Mouse (Mus musculus): ENCODE measurements at regions not wholly inside any gene's neighbourhood (a gene's known extent, or its start where the extent isn't known, plus 50 kb on each side); places are given as distances from the start of the nearest gene placed in this dataset.

GRCm38 (mm10) chr12:88530450-88531143 lies 170.2 kb downstream of the Adck1 start:
- no peak overlapping the region for H3K27ac ChIP-seq
- ATAC-seq (ENCODE audit: low FRiP score, low read depth): no peak
- H3K9ac ChIP-seq: no peak overlapping the region
- no peaks in the 10 kb centered on the region for H3K9me3 ChIP-seq
- no peaks in the 10 kb centered on the region for H3K36me3 ChIP-seq
- H3K4me3 ChIP-seq: no peak overlapping the region
- 66% methylated on average over 5 of the region's 5 CpGs for WGBS
- no peak overlapping the region for H3K4me2 ChIP-seq (replicated peaks)
- H3K4me1 ChIP-seq: 0 out of 2 replicates have a peak, but pooled peaks cover 5% of the 10 kb centered on the region
- H3K27me3 ChIP-seq: no peaks in the 10 kb centered on the region

GRCm38 (mm10) chr12:88532261-88532973 lies 172.1 kb downstream of the Adck1 start:
- H3K36me3 ChIP-seq: no peaks in the 10 kb centered on the region
- H3K27me3 ChIP-seq: no peaks in the 10 kb centered on the region
- no peak overlapping the region for H3K4me2 ChIP-seq (replicated peaks)
- WGBS: 35% methylated on average over 8 of the region's 8 CpGs
- no peak overlapping the region for H3K9ac ChIP-seq
- peak; percentile 72; the same call in 1 of the 2 replicates for ATAC-seq (ENCODE audit: low FRiP score, low read depth)
- 0 out of 2 replicates have a peak, but pooled peaks cover 5% of the 10 kb centered on the region for H3K4me1 ChIP-seq
- no peaks in the 10 kb centered on the region for H3K9me3 ChIP-seq
- 0 out of 2 replicates have a peak overlapping the region, but pooled peaks have one; percentile 28 for H3K27ac ChIP-seq
- no peak overlapping the region for H3K4me3 ChIP-seq

GRCm38 (mm10) chr12:88551856-88552255 lies 170.8 kb upstream of the Nrxn3 start:
- no peak overlapping the region for H3K27ac ChIP-seq
- no peaks in the 10 kb centered on the region for H3K9me3 ChIP-seq
- WGBS: 69% methylated on average over 1 of the region's 1 CpGs
- H3K36me3 ChIP-seq: no peaks in the 10 kb centered on the region
- H3K4me2 ChIP-seq (replicated peaks): no peak overlapping the region
- no peak overlapping the region for H3K4me3 ChIP-seq
- no peaks in the 10 kb centered on the region for H3K4me1 ChIP-seq
- no peaks in the 10 kb centered on the region for H3K27me3 ChIP-seq
- no peak for ATAC-seq (ENCODE audit: low FRiP score, low read depth)
- H3K9ac ChIP-seq: no peak overlapping the region

- no peak overlapping the region for H3K4me2 ChIP-seq (replicated peaks)
- H3K4me1 ChIP-seq: no peaks in the 10 kb centered on the region
- H3K4me3 ChIP-seq: no peak overlapping the region
- H3K27ac ChIP-seq: no peak overlapping the region
- H3K9me3 ChIP-seq: no peaks in the 10 kb centered on the region
- H3K9ac ChIP-seq: no peak overlapping the region
- no peaks in the 10 kb centered on the region for H3K36me3 ChIP-seq
- H3K27me3 ChIP-seq: no peaks in the 10 kb centered on the region
- WGBS: 70% methylated on average over 2 of the region's 2 CpGs
- ATAC-seq (ENCODE audit: low FRiP score, low read depth): no peak
These were observed 167.2 kb upstream of the Nrxn3 start for GRCm38 (mm10) chr12:88555475-88555874.

- Histone ChIP-seq H3K27me3 (no peaks in the 10 kb centered on the region), H3K36me3 (no peaks in the 10 kb centered on the region), H3K9ac (no peak overlapping the region), H3K4me2 (replicated peaks) (no peak overlapping the region), H3K4me1 (no peaks in the 10 kb centered on the region), H3K4me3 (no peak overlapping the region), H3K27ac (no peak overlapping the region), H3K9me3 (no peaks in the 10 kb centered on the region)
- 83% methylated on average over 3 of the region's 3 CpGs for WGBS
- no peak for ATAC-seq (ENCODE audit: low FRiP score, low read depth)
These were observed 164.6 kb upstream of the Nrxn3 start for GRCm38 (mm10) chr12:88558036-88558435.

GRCm38 (mm10) chr12:88579974-88580373 lies 142.7 kb upstream of the Nrxn3 start:
- no peak overlapping the region for H3K27ac ChIP-seq
- H3K4me1 ChIP-seq: no peaks in the 10 kb centered on the region
- ATAC-seq (ENCODE audit: low FRiP score, low read depth): no peak
- H3K4me3 ChIP-seq: no peak overlapping the region
- H3K4me2 ChIP-seq (replicated peaks): no peak overlapping the region
- 15% methylated on average over 8 of the region's 8 CpGs for WGBS
- no peaks in the 10 kb centered on the region for H3K9me3 ChIP-seq
- H3K9ac ChIP-seq: no peak overlapping the region
- no peaks in the 10 kb centered on the region for H3K27me3 ChIP-seq
- no peaks in the 10 kb centered on the region for H3K36me3 ChIP-seq

- Histone ChIP-seq H3K4me2 (replicated peaks) (no peak overlapping the region), H3K36me3 (no peaks in the 10 kb centered on the region), H3K27ac (no peak overlapping the region), H3K9ac (no peak overlapping the region), H3K4me1 (no peaks in the 10 kb centered on the region), H3K27me3 (no peaks in the 10 kb centered on the region), H3K4me3 (no peak overlapping the region), H3K9me3 (no peaks in the 10 kb centered on the region)
- ATAC-seq (ENCODE audit: low FRiP score, low read depth): no peak
These were observed 116.7 kb upstream of the Nrxn3 start for GRCm38 (mm10) chr12:88605939-88606338.

GRCm38 (mm10) chr12:88620084-88620483 lies 102.6 kb upstream of the Nrxn3 start:
- no peak for ATAC-seq (ENCODE audit: low FRiP score, low read depth)
- WGBS: 19% methylated on average over 2 of the region's 2 CpGs
- no peak overlapping the region for H3K4me2 ChIP-seq (replicated peaks)
- H3K9ac ChIP-seq: no peak overlapping the region
- no peak overlapping the region for H3K27ac ChIP-seq
- no peaks in the 10 kb centered on the region for H3K27me3 ChIP-seq
- H3K4me3 ChIP-seq: no peak overlapping the region
- H3K36me3 ChIP-seq: no peaks in the 10 kb centered on the region
- H3K9me3 ChIP-seq: no peaks in the 10 kb centered on the region
- no peaks in the 10 kb centered on the region for H3K4me1 ChIP-seq

GRCm38 (mm10) chr12:88644281-88644680 lies 78.4 kb upstream of the Nrxn3 start:
- Histone ChIP-seq H3K4me2 (replicated peaks) (no peak overlapping the region), H3K4me1 (no peaks in the 10 kb centered on the region), H3K4me3 (no peak overlapping the region), H3K9me3 (no peaks in the 10 kb centered on the region), H3K27ac (no peak overlapping the region), H3K36me3 (no peaks in the 10 kb centered on the region), H3K27me3 (no peaks in the 10 kb centered on the region), H3K9ac (no peak overlapping the region)
- ATAC-seq (ENCODE audit: low FRiP score, low read depth): no peak

- Histone ChIP-seq H3K4me3 (no peak overlapping the region), H3K9me3 (no peaks in the 10 kb centered on the region), H3K27ac (no peak overlapping the region), H3K27me3 (no peaks in the 10 kb centered on the region), H3K4me2 (replicated peaks) (no peak overlapping the region), H3K36me3 (no peaks in the 10 kb centered on the region), H3K9ac (no peak overlapping the region), H3K4me1 (no peaks in the 10 kb centered on the region)
- ATAC-seq (ENCODE audit: low FRiP score, low read depth): no peak
- WGBS: 76% methylated on average over 3 of the region's 3 CpGs
These were observed 70.5 kb upstream of the Nrxn3 start for GRCm38 (mm10) chr12:88652001-88652719.

Measured in limb, embryonic 13.5 days (tissue).